Mouse (Mus musculus) B cell, adult 2 months (primary cell): ENCODE data around the gene 4933427D14Rik.

Experiments used
- DNase-seq, 2 experiments: peaks; one replicate each; pipeline ENCODE4 v3.0.0; 2022

Gene 4933427D14Rik

GRCm38 (mm10) chr11:72136231-72136982, 70.9 kb downstream of the 4933427D14Rik start:
- DNase-seq = no peak

GRCm38 (mm10) chr11:72135383-72136158, 71.7 kb downstream of the 4933427D14Rik start, which contains the start of gene Pitpnm3:
TSS of gene Pitpnm3 (minus strand) at chr11:72135778.
- DNase-seq = no peak

- DNase-seq = no peak
These were observed 72.5 kb downstream of the 4933427D14Rik start for GRCm38 (mm10) chr11:72134536-72135382.

- DNase-seq = no peak
These were observed 74.2 kb downstream of the 4933427D14Rik start for GRCm38 (mm10) chr11:72133075-72133474.

- no peak for DNase-seq
These were observed 75.0 kb downstream of the 4933427D14Rik start for GRCm38 (mm10) chr11:72132266-72132665.

- DNase-seq = no peak
These were observed 75.6 kb downstream of the 4933427D14Rik start for GRCm38 (mm10) chr11:72131697-72132096.

- DNase-seq = no peak
These were observed 76.4 kb downstream of the 4933427D14Rik start for GRCm38 (mm10) chr11:72130905-72131304.

- DNase-seq = no peak
These were observed 76.8 kb downstream of the 4933427D14Rik start for GRCm38 (mm10) chr11:72130472-72130871.

GRCm38 (mm10) chr11:72130021-72130420, 77.2 kb downstream of the 4933427D14Rik start:
- no peak for DNase-seq

- no peak for DNase-seq
These were observed 78.0 kb downstream of the 4933427D14Rik start for GRCm38 (mm10) chr11:72129032-72129894.

GRCm38 (mm10) chr11:72127450-72128189, 79.6 kb downstream of the 4933427D14Rik start:
- DNase-seq = no peak

GRCm38 (mm10) chr11:72125781-72126180, 81.5 kb downstream of the 4933427D14Rik start:
- no peak for DNase-seq

GRCm38 (mm10) chr11:72123531-72123930, 83.7 kb downstream of the 4933427D14Rik start:
- DNase-seq = no peak

GRCm38 (mm10) chr11:72120354-72120753, 86.9 kb downstream of the 4933427D14Rik start:
- no peak for DNase-seq

GRCm38 (mm10) chr11:72118630-72119029, 88.6 kb downstream of the 4933427D14Rik start:
- DNase-seq = no peak

- DNase-seq = no peak
These were observed 94.0 kb downstream of the 4933427D14Rik start for GRCm38 (mm10) chr11:72113296-72113695.

GRCm38 (mm10) chr11:72110726-72111125, 96.5 kb downstream of the 4933427D14Rik start:
- DNase-seq = no peak

- DNase-seq = no peak
These were observed 103.0 kb downstream of the 4933427D14Rik start for GRCm38 (mm10) chr11:72104223-72104622.
